Mouse (Mus musculus): ENCODE results near the gene Mfap1b.

Mfap1b gene

DNA sequence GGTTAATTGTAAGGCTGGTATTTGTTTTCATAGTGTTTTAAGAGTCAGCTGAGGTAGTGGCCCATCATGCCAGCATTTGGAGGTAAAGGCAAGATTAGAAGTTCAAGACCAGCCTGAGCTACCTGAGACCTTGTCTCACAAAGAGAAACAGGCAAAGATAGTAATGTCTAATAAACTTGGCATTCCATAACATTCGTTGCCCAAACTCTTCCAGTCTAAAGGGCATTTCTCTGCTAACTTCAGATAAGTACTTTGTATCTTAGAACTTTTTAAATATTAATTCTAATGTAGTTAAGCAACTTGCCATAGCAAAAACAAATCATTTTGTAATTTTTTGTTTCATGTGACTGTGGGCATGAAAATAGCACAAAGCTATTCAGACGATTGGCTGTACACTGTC lies 50.7 kb downstream of the Mfap1b start:
- no peak for DNase-seq

DNA sequence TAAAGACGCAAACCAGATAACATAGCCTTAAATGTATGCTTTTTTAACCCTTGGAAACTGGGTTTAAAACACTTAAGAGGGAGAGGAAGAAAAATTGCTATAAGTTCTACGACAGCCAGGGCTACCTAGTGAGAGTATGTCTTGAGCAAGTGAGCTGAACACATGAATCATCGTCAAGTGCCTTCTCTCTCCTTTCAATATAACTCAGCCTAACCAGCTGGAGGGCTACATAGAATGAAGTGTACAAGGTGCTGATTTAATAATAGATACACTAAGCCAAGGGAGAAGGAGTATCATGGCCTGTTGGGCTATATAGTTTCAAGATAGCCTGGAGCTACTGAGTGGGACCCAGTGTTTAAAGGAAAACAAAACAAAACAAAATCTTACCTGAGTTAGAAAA lies 55.4 kb downstream of the Mfap1b start:
- no peak for DNase-seq

DNA sequence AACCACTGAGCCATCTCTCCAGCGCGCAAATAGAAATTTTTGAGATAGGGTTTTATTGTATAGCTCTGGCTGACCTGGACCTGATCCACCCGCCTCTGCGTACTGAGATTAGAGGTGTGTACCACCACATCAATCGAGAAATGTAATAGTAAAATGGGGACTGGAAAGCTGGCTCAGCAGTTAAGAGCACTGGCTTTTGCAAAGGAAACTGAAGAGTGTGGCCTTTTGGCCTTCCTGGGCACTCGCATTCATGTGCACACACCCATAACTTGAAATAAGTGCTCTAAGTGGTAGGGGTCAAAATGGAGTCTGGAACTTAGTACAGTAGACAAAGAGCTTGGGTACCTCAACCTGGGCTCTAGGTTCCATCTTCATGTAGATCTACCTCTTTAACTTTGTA lies 57.5 kb downstream of the Mfap1b start:
- no peak for DNase-seq

DNA sequence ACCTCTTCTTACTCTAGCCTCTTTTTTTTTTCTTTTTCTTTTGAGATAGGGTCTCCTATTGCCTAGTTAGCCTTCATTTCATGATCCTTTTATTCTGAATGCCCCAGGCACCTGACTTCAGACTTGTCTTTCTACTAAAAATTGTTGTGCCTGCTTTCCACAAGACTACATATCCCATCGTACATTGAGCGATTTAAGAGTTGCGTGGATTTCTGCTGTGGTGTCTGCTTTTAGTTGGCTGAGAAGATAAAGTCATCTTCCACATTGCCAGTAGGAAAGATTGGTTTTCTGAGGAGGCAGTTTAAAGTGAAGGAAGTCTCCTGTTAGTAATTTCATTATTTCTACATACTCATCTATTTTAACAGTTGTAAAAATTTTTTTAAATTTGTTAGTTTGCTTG lies 58.3 kb downstream of the Mfap1b start:
- DNase-seq = no peak

DNA sequence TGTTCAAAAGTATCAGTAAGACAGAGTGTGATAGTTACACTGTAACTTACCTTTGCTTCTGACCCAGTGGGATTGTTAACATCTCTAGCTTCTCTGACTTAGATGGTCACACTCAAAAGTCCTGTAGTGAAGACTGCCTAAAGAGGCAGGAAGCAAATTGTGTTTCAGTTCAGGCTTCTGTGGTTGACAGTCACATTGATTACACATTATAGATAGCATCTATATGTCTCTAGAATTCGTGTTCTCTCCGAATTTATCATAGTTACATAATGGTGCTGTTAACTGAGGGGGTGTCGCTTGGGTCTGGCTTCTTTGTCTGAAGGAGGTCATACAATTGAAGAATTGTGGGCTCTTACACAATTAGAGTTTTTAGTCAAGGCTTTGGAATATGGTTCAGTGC lies 58.8 kb downstream of the Mfap1b start:
- no peak for DNase-seq

DNA sequence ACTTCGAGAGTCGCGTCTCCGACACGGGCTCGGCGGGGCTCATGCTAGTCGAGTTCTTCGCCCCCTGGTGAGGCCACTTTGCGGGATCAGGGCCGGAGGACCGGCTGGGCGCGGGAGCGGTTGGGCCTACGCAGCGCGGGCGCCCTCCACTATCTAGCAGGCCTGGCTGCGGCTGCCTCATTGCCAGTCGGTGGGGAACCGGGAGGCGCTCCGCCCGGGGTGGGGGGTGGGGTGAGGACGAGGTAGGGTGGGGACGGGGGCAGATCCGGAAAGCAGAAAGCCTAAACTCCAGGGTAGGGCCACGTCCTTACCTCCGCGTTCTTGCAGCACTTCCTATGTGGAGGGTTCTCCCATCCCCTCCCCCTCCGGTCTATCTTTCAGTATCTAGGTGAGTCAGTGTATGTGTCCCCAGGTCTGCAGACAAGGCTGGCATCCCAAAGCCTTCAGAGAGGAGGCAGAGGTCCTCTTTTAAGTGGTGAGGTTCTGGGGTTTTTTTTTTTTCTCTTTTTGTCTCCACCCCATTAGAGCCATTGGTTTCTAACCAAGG lies 59.7 kb downstream of the Mfap1b start:
- DNase-seq = no peak

DNA sequence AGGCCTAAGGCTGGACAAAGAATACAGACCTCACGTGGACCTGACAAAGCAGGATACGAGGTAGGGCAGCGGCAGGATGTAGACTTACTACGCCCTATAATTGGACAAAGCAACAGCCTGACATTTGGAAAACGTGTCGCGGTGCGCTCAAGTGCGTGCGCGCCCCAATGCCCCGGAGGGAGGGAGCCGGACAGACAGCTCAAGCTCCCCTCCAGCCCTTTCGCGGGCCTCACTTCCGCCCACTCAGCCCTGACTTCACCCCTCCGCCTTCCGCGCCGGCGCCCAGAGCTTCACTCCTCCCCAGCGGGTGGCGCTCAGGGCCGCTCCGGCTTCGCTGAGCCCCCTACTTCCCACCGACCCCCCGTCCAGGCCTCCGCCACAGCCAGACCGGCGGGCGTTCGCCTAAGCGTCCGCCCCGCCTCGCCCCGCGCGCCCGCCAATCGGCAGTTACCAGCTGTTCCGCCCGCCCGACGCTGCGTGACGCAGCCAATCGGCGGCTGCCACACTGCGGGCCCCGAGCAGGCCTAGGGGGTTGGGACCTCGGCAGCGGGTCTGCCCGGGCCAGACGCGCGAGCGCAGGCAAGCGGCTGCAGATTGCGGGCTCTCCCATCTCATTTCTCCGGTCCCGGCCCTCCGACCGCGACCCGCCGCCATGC lies 60.4 kb downstream of the Mfap1b start, which contains the start of the genes Pdia3 and Catsper2:
TSS of gene Pdia3 (plus strand) at position 389 of the 656 bp plus-strand sequence.
TSS of gene Catsper2 (minus strand) at position 406 of the 656 bp plus-strand sequence.
- peak; percentile 92 to 94 for DNase-seq

DNA sequence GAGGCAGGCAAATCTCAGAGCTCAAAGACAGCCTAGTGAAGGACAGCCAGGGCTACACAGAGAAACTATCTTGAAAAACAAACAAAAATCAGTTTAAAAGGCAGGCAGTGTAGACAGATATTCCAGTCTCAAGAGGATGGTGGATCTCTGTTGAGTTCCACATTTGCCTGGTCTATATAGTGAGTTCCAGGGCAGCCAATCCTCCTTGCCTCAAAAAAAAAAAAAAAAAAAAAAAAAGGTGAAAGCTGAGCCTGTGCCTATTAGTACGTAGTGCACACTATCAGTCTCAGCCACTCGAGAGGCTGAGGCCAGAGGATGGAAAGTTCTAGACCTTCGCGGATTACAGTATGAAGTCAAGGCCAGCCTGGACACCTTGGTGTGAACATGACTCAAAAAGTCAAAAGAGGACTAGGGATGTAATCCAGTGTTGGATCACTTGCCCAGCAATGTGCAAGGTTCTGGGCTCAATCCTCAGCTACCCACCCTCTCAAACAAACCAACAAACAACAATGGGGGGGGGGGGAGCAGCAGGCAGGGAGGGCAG lies 61.0 kb downstream of the Mfap1b start:
- DNase-seq = no peak
